Mouse (Mus musculus): ENCODE measurements around the gene Calr. TPM values are rescaled to one million over a fixed set of nuclear protein-coding genes. Genes with fewer than 3 reads are reported as not detected.
A peak's percentile ranks its signal among the peaks of the same experiment; 100 is the strongest.
"Not testable (repeated sequence)": the region's sequence is repeated elsewhere in the genome, so short reads cannot be mapped to it uniquely, and the experiment has no call there.

Calr gene
- polyA plus RNA-seq, 2 experiments from 2014 or later, result 269 to 303 TPM

GRCm38 (mm10) chr8:84844397-84845070 is 2.2 kb downstream of the Calr start:
- no peak for ATAC-seq

- ATAC-seq, result no peak
These were observed 5.2 kb downstream of the Calr start for GRCm38 (mm10) chr8:84841514-84841913.

GRCm38 (mm10) chr8:84840248-84840999 is 6.3 kb downstream of the Calr start, which contains the start of gene Rad23a:
Gene Rad23a (minus strand): TSS chr8:84840665.
- ATAC-seq, result peak; percentile 97

- ATAC-seq, result no peak
These were observed 6.9 kb downstream of the Calr start for GRCm38 (mm10) chr8:84839875-84840247.

- ATAC-seq, result no peak
These were observed 7.3 kb downstream of the Calr start for GRCm38 (mm10) chr8:84839411-84839810.

- no peak for ATAC-seq
These were observed 8.2 kb downstream of the Calr start for GRCm38 (mm10) chr8:84838513-84838912.

- ATAC-seq, result no peak
These were observed 8.7 kb downstream of the Calr start for GRCm38 (mm10) chr8:84837912-84838470.

- ATAC-seq, result no peak
These were observed 9.4 kb downstream of the Calr start for GRCm38 (mm10) chr8:84837149-84837911.

- no peak for ATAC-seq
These were observed 11.6 kb downstream of the Calr start for GRCm38 (mm10) chr8:84834866-84835855.

GRCm38 (mm10) chr8:84834002-84834865 is 12.5 kb downstream of the Calr start:
- no peak for ATAC-seq

GRCm38 (mm10) chr8:84832759-84833742 is 13.7 kb downstream of the Calr start:
- no peak for ATAC-seq

GRCm38 (mm10) chr8:84832034-84832717 is 14.6 kb downstream of the Calr start:
- peak; percentile 59 for ATAC-seq

- peak; percentile 58 for ATAC-seq
These were observed 15.2 kb downstream of the Calr start, which contains the start of gene Gadd45gip1 for GRCm38 (mm10) chr8:84831490-84831889. Gene Gadd45gip1 (plus strand): TSS chr8:84831522.

GRCm38 (mm10) chr8:84826518-84826917 is 20.2 kb downstream of the Calr start:
- not testable (repeated sequence) for ATAC-seq

GRCm38 (mm10) chr8:84825636-84826035 is 21.1 kb downstream of the Calr start:
- peak; percentile 88 for ATAC-seq

GRCm38 (mm10) chr8:84823653-84824052 is 23.1 kb downstream of the Calr start:
- ATAC-seq, result peak; percentile 63

GRCm38 (mm10) chr8:84822723-84823122 is 24.0 kb downstream of the Calr start, which contains the start of gene Dand5:
Gene Dand5 (minus strand): TSS chr8:84822823.
- no peak for ATAC-seq

GRCm38 (mm10) chr8:84816117-84816516 is 30.6 kb downstream of the Calr start:
- ATAC-seq, result no peak

- ATAC-seq, result peak; percentile 55
These were observed 31.2 kb downstream of the Calr start for GRCm38 (mm10) chr8:84815547-84815946.

All from activated CD4-positive, CD25-positive, alpha-beta regulatory T cell, adult 4 months (primary cell).